Mouse (Mus musculus) adrenal gland, postnatal 36 days (tissue): ENCODE measurements around the gene Ctu2. TPM values are rescaled to one million over a fixed set of nuclear protein-coding genes. Genes with fewer than 3 reads are reported as not detected.

Experiments used
- microRNA-seq: library from miRNA; unstranded; fragments of <30 nt; microRNA quantifications from one replicate; pipeline ENCODE4 v1.2.0, GENCODE M21; 2021
- total RNA-seq, 2 experiments: library from RNA; stranded (reverse); gene quantifications; 2 replicates each; pipeline ENCODE4 v1.2.3; 2021

Ctu2 gene
- total RNA-seq, 2 experiments from 2014 or later: 20.0 to 29.1 TPM

Small RNA genes within 50 kb of the gene (microRNA-seq; reads per million reads assigned to microRNA genes)
- not detected for gene Gm24366

Other genes starting within 250 kb of the Ctu2 start
- 10 to 100 TPM; 14.0 to 15.5 TPM for gene Zfpm1, start 194.0 kb upstream of the Ctu2 start, total RNA-seq
- not detected for gene Trhr2, start 115.4 kb upstream of the Ctu2 start, total RNA-seq
- 10 to 100 TPM; 40.1 to 42.7 TPM for gene Zc3h18, start 99.5 kb upstream of the Ctu2 start, total RNA-seq
- gene Il17c, start 54.1 kb upstream of the Ctu2 start, total RNA-seq: not detected
- gene Cyba, start 43.2 kb upstream of the Ctu2 start, total RNA-seq: 10 to 100 TPM; 25.6 to 36.8 TPM
- gene Mvd, start 32.7 kb upstream of the Ctu2 start, total RNA-seq: 10 to 100 TPM; 23.2 to 30.3 TPM
- gene Snai3, start 15.4 kb upstream of the Ctu2 start, total RNA-seq: not detected
- 10 to 100 TPM; 37.3 to 59.9 TPM for gene Rnf166, start 79 bp upstream of the Ctu2 start, total RNA-seq
- gene Piezo1, start 75.2 kb downstream of the Ctu2 start, total RNA-seq: 10 to 100 TPM; 19.5 to 24.7 TPM
- 1 to 10 TPM; 8.7 to 9.1 TPM for gene Cdt1, start 91.9 kb downstream of the Ctu2 start, total RNA-seq
- gene Aprt, start 100.8 kb downstream of the Ctu2 start, total RNA-seq: 10 to 100 TPM; 72.4 to 87.2 TPM
- 1 to 10 TPM; 6.0 to 6.8 TPM for gene Galns, start 135.3 kb downstream of the Ctu2 start, total RNA-seq
- 10 to 100 TPM; 49.9 to 64.4 TPM for gene Trappc2l, start 135.5 kb downstream of the Ctu2 start, total RNA-seq
- not detected for gene Pabpn1l, start 146.6 kb downstream of the Ctu2 start, total RNA-seq
- gene Cbfa2t3, start 223.0 kb downstream of the Ctu2 start, total RNA-seq: 10 to 100 TPM in 1 of 2 experiments, 1 to 10 TPM in 1; 8.7 to 13.7 TPM